Mouse (Mus musculus): ENCODE results near the gene Rpl32. TPM values are rescaled to one million over a fixed set of nuclear protein-coding genes. Genes with fewer than 3 reads are reported as not detected.

The Rpl32 gene
- polyA plus RNA-seq, 1 experiment from 2014 or later: 1,474 TPM

GRCm38 (mm10) chr6:115791842-115792686, 16.5 kb downstream of the Rpl32 start:
- ChIA-PET CTCF (interaction anchor here (0.8 to 1.0 kb wide), 2 partner anchors 11 kb away, joined by 3 to 4 read pairs; no protein-coding TSS in a partner anchor), POLR2A (no interaction called here)
- in situ Hi-C loops (cut with MboI; ENCODE audit: low pct_unique_long_range_greater_than_20kb): no loop called here
- ATAC-seq: peak; percentile 36
- no peaks in the 10 kb centered on the region for H3K27me3 ChIP-seq
- no peak for DNase-seq (ENCODE audit: low read depth, low spot score)
- TF ChIP-seq CTCF (IDR thresholded peaks at IDR 0.05): no peak

GRCm38 (mm10) chr6:115791016-115791415, 17.5 kb downstream of the Rpl32 start:
- H3K27me3 ChIP-seq: no peaks in the 10 kb centered on the region
- ChIA-PET POLR2A (no interaction called here), CTCF (interaction anchor here (1.0 to 1.4 kb wide), 2 partner anchors 12 to 25 kb away, joined by 3 to 4 read pairs; no protein-coding TSS in a partner anchor)
- ATAC-seq: no peak
- DNase-seq (ENCODE audit: low read depth, low spot score): no peak
- in situ Hi-C loops (cut with MboI; ENCODE audit: low pct_unique_long_range_greater_than_20kb): no loop called here
- no peak for TF ChIP-seq CTCF (IDR thresholded peaks at IDR 0.05)

- no peak for TF ChIP-seq CTCF (IDR thresholded peaks at IDR 0.05)
- H3K27me3 ChIP-seq: no peaks in the 10 kb centered on the region
- ATAC-seq (no peak), DNase-seq (ENCODE audit: low read depth, low spot score) (no peak)
- in situ Hi-C loops (cut with MboI; ENCODE audit: low pct_unique_long_range_greater_than_20kb): no loop called here
- CTCF ChIA-PET: no interaction called here
- POLR2A ChIA-PET: interaction anchor here (0.8 kb wide), 1 partner anchor 19 kb away, joined by 5 read pairs; no protein-coding TSS in a partner anchor
Measured at GRCm38 (mm10) chr6:115782781-115783180, 25.8 kb downstream of the Rpl32 start.

- ATAC-seq (no peak), DNase-seq (ENCODE audit: low read depth, low spot score) (no peak)
- ChIA-PET POLR2A (no interaction called here), CTCF (no interaction called here)
- in situ Hi-C loops (cut with MboI; ENCODE audit: low pct_unique_long_range_greater_than_20kb): no loop called here
- TF ChIP-seq CTCF (IDR thresholded peaks at IDR 0.05): no peak
- no peaks in the 10 kb centered on the region for H3K27me3 ChIP-seq
Measured at GRCm38 (mm10) chr6:115776363-115776762, 32.2 kb downstream of the Rpl32 start.

GRCm38 (mm10) chr6:115775838-115776237, 32.7 kb downstream of the Rpl32 start:
- ATAC-seq (no peak), DNase-seq (ENCODE audit: low read depth, low spot score) (no peak)
- no peaks in the 10 kb centered on the region for H3K27me3 ChIP-seq
- ChIA-PET CTCF (no interaction called here), POLR2A (no interaction called here)
- no peak for TF ChIP-seq CTCF (IDR thresholded peaks at IDR 0.05)
- in situ Hi-C loops (cut with MboI; ENCODE audit: low pct_unique_long_range_greater_than_20kb): no loop called here

- no peak for ATAC-seq
- H3K27me3 ChIP-seq: no peaks in the 10 kb centered on the region
- POLR2A ChIA-PET: no interaction called here
- in situ Hi-C loops (cut with MboI; ENCODE audit: low pct_unique_long_range_greater_than_20kb): no loop called here
- CTCF ChIA-PET: no interaction called here
- no peak for DNase-seq (ENCODE audit: low read depth, low spot score)
- no peak for TF ChIP-seq CTCF (IDR thresholded peaks at IDR 0.05)
Measured at GRCm38 (mm10) chr6:115774501-115774921, 34.0 kb downstream of the Rpl32 start, which contains the start of gene Cand2. TSS of gene Cand2 (plus strand) at chr6:115774538.

GRCm38 (mm10) chr6:115773966-115774413, 34.6 kb downstream of the Rpl32 start:
- ChIA-PET CTCF (no interaction called here), POLR2A (no interaction called here)
- no peak for TF ChIP-seq CTCF (IDR thresholded peaks at IDR 0.05)
- no peak for ATAC-seq
- in situ Hi-C loops (cut with MboI; ENCODE audit: low pct_unique_long_range_greater_than_20kb): no loop called here
- no peaks in the 10 kb centered on the region for H3K27me3 ChIP-seq
- no peak for DNase-seq (ENCODE audit: low read depth, low spot score)

- H3K27me3 ChIP-seq: no peaks in the 10 kb centered on the region
- TF ChIP-seq CTCF (IDR thresholded peaks at IDR 0.05): no peak
- in situ Hi-C loops (cut with MboI; ENCODE audit: low pct_unique_long_range_greater_than_20kb): no loop called here
- DNase-seq (ENCODE audit: low read depth, low spot score): no peak
- ChIA-PET POLR2A (no interaction called here), CTCF (no interaction called here)
- ATAC-seq: no peak
Measured at GRCm38 (mm10) chr6:115772604-115773003, 35.9 kb downstream of the Rpl32 start.

- DNase-seq (ENCODE audit: low read depth, low spot score) (no peak), ATAC-seq (no peak)
- no peaks in the 10 kb centered on the region for H3K27me3 ChIP-seq
- TF ChIP-seq CTCF (IDR thresholded peaks at IDR 0.05): peak; percentile 26
- POLR2A ChIA-PET: no interaction called here
- in situ Hi-C loops (cut with MboI; ENCODE audit: low pct_unique_long_range_greater_than_20kb): no loop called here
- CTCF ChIA-PET: no interaction called here
Measured at GRCm38 (mm10) chr6:115772201-115772600, 36.3 kb downstream of the Rpl32 start.

- ATAC-seq (no peak), DNase-seq (ENCODE audit: low read depth, low spot score) (no peak)
- H3K27me3 ChIP-seq: no peaks in the 10 kb centered on the region
- in situ Hi-C loops (cut with MboI; ENCODE audit: low pct_unique_long_range_greater_than_20kb): no loop called here
- ChIA-PET POLR2A (interaction anchor here (0.6 kb wide), 1 partner anchor 151 kb away, joined by 4 read pairs; no protein-coding TSS in a partner anchor), CTCF (no interaction called here)
- no peak for TF ChIP-seq CTCF (IDR thresholded peaks at IDR 0.05)
Measured at GRCm38 (mm10) chr6:115770852-115771251, 37.7 kb downstream of the Rpl32 start.

GRCm38 (mm10) chr6:115770059-115770670, 38.4 kb downstream of the Rpl32 start:
- POLR2A ChIA-PET: interaction anchor here (0.6 kb wide), 1 partner anchor 150 kb away, joined by 4 read pairs; no protein-coding TSS in a partner anchor

More at GRCm38 (mm10) chr6:115770059-115770670, 38.4 kb downstream of the Rpl32 start:
- ATAC-seq (no peak), DNase-seq (ENCODE audit: low read depth, low spot score) (no peak)
- H3K27me3 ChIP-seq: no peaks in the 10 kb centered on the region
- in situ Hi-C loops (cut with MboI; ENCODE audit: low pct_unique_long_range_greater_than_20kb): no loop called here
- CTCF ChIA-PET: no interaction called here
- no peak for TF ChIP-seq CTCF (IDR thresholded peaks at IDR 0.05)
